Mouse (Mus musculus) C2C12 (cell line): ENCODE measurements at regions not wholly inside any gene's neighbourhood (a gene's known extent, or its start where the extent isn't known, plus 50 kb on each side); places are given as distances from the start of the nearest gene placed in this dataset.

Experiments
- CTCF ChIP-seq: IDR thresholded peaks from one replicate; pipeline ENCODE4 v1.5.1; 2011; ENCODE audit not compliant: control insufficient read depth, insufficient read depth, insufficient read length
- FOSL1 ChIP-seq: IDR thresholded peaks from one replicate; pipeline ENCODE4 v1.8.0; 2011; ENCODE audit warnings: mild to moderate bottlenecking, low read length; ENCODE audit not compliant: poor library complexity, insufficient read depth, severe bottlenecking
- MYOG ChIP-seq: IDR thresholded peaks from one replicate; pipeline ENCODE4 v1.6.1; 2011; ENCODE audit not compliant: control insufficient read depth, insufficient read length; ENCODE audit errors: extremely low read depth
- USF1 ChIP-seq: IDR thresholded peaks from one replicate; pipeline ENCODE4 v1.6.1; 2011; ENCODE audit warnings: low read depth, mild to moderate bottlenecking, control low read depth, moderate library complexity

GRCm38 (mm10) chr3:152004411-152004955 lies 161.5 kb downstream of the Gipc2 start:
- no peak for TF ChIP-seq CTCF
- TF ChIP-seq FOSL1 = no peak
- no peak for TF ChIP-seq MYOG
- no peak for TF ChIP-seq USF1
